Mouse (Mus musculus) T-helper 17 cell (primary cell): ENCODE measurements around the gene Insm2.
"Not testable (repeated sequence)": the region's sequence is repeated elsewhere in the genome, so short reads cannot be mapped to it uniquely, and the experiment has no call there.

ENCODE experiments used
- in situ Hi-C, 2 experiments: fragments of 300-600 bp; cut with MboI, MseI; formaldehyde crosslinking; loops; 1 replicate in 1 of 2; 2 replicates in 1 of 2; pipeline ENCODE4 v1.15.1; 2025; ENCODE audit warnings: high pct_unique_total_duplicates in 2 of 2

Gene Insm2

DNA sequence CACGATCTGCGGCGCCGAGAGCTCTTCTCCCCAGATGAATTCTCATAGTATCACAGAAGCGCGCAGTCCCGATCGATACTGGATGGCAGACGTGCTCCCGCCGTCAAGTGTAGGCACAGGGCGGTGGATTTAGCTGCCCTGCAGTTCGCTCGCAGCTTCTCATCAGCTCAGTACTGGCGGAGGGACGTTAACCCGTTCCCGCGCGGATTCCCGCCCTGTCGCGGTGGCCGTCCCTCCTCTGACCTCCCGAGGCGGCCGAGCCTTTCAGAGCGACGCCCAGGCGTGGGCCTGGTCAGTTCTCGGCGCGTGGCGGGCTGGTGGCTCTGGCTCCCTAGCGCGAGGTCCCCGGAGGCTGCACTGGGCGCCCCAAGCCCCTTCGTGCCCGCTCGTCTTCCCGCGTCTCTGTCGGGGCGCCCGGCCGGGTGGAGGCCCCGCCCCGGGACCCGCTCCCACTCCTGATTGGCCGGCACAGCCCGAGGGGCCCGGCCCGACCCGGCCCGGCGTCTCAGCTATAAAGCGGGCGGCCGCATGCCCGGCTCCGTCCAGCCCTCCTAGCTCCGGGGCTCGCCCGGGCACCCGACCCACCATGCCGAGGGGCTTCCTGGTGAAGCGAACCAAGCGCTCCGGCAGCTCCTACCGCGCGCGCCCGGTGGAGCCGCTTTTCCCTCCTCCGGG, at the start of gene Insm2:
Gene Insm2 (plus strand): TSS at position 541 of the 675 bp plus-strand sequence.
- in situ Hi-C loops, result loop anchor here in 1 of 2 experiments (10.0 kb wide), 1 partner anchor 1066 kb away; no protein-coding TSS in a partner anchor

DNA sequence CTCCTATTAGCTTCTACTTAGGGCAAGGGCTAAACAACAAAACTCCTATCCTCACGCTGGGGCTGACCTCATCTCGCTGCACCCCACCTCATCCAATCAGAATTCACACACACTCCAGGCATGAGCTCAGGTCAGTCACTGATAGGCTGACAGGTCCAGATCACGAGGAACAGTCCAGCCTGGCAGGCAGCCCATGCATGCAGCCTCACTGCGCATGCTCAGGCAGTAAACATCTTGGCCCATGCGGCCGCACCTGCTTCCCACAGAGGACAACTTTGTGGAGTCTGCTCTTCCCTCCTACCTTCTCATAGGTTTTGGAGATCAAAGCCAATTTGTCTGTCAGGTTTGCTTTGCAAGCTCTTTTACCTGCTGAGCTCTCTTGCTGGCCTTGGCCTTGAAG, 44.3 kb upstream of the Insm2 start:
- in situ Hi-C loops, result not testable (repeated sequence)

DNA sequence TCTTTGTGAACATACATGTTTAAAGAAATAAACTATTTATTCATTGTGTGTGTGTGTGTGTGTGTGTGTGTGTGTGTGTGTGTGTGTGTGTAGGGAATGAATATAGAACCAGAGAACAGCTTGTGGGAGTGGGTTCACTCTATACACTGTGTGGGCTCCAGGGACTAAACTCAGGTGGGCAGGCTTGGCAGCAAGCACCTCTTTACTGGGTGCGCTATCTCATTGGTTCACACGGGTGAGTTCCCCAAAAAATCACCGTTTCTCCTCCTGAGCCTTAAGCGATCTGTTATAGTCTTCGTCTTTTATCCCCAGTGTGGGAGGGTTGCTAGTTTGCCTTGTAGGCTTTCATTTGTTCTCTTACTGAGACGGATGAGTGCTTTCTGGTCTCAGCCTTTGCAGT, 41.4 kb upstream of the Insm2 start:
- in situ Hi-C loops, result no loop called here

DNA sequence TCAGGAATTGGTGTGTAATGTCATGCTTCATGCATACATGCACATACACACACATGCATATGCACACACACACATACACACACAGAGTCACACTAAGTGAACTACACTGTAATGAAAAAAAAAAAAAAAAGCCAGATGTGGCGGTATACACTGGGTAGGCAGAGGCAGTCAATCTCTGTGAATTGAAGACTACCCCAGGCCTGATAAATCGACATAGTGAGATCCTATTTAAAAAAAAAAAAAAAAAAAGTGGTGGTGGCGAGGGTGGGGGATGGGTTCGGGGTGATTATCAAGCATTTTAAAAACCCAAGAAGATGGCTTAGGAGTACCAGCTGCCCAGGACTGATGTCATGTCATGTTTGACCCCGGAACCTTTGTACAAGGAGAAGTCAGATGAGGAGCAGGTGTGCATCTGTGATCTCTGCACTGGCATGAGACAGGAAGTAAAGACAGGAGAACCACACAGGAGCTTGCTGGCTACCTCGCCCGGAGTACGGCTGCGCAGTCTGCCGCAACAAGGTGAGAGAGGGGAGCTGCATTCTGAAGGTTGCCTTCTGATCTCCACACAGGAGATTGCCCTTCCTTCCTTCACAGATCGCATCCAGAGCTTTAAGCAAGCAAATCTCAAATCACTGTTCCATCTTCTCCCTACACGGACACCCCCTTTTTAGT, 39.9 kb upstream of the Insm2 start:
- in situ Hi-C loops, result no loop called here

DNA sequence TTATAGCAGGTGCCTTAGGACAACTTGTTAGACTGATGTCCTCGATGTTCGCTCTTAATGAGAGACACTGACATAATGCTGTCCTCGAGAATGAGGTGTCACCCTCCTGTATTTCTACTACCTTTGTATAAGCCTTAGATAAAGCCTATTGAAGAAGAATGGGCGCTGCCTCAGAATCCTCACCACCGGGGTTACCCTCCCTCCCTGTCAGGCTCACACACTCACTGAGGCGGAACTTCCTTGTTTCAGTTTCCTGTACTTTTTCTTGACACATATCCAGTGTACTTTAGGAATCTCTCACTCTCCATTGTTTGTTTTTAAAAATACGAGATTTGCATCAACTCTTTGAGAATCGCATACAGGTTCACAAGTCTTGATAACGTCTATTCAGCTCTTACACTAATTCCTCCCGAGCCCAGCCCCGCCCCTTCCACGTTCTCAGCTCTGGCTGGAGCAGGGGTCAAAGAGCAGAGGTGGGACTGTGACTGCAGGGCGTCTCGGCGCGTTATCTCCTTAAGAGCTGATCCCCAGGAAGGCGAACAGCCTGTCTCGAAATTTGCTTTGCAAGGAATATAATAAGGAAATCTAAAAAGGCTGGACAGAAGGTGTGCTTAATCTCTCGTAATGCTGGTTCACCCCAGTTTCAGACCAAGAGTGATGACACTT, 39.1 kb upstream of the Insm2 start:
- in situ Hi-C loops, result no loop called here

DNA sequence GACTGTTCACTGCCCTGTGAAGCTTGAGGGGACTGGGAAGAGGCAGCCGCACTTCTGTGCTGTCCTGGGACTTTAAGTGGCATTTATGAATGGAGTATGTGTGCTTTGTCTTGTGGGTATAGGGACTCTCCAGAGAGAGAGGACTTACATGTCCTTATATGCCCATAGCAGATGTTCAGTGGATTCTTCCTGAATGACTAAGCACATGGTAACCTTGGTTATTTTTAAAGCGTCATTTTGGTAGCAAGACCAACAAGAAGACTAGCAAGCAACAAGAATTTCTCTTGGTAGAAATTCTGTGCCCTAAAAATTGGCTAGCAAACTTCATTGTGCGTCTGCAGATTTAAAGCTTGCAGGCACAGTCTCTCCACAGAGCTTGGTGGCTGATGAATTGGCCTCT, 35.5 kb upstream of the Insm2 start:
- in situ Hi-C loops, result no loop called here

DNA sequence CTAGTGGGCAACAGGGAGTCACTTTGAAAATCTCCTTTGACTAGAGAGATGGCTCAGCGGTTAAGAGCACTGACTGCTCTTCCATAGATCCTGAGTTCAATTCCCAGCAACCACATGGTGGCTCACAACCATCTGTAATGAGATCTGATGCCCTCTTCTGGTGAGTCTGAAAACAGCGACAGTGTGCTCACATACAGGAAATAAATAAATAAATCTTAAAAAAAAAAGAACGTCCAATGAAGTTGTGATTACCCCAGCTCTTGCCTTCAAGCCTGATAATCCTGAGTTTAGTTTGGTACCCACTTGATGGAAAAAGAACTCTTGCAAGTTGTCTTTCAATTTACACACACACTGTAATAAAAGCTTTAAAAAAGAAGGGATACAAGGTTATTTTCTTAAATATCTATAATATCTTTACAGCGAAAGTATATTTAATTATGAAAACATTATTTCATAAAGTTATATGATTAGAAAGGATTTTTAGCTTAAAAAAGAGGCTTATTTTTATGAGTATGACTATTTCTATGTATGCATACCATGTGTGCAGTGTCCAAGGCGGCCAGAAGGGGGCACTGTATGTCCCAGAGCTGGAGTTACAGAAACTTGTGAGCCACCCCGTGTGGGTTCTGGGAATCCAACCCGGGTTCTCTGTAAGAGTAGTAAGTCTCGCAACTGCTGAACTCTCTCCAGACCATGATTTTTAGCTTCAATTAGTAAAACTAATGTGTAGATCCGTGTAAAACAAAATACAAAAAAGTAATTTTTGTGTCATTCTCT, 34.9 kb upstream of the Insm2 start:
- in situ Hi-C loops, result no loop called here

DNA sequence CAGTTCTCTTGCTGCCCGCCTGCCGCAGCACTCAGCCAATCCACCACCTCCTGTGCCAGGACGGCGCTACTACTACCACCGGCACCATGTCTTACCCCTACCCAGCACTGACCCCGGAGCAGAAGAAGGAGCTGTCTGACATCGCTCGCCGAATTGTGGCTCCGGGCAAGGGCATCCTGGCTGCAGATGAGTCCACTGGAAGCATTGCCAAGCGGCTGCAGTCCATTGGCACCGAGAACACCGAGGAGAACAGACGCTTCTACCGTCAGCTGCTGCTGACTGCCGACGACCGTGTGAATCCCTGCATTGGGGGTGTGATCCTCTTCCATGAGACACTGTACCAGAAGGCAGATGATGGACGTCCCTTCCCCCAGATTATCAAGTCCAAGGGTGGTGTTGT, 34.0 kb upstream of the Insm2 start, which contains the start of gene Aldoart2:
Gene Aldoart2 (plus strand): TSS at position 34 of the 400 bp plus-strand sequence.
- in situ Hi-C loops, result no loop called here

DNA sequence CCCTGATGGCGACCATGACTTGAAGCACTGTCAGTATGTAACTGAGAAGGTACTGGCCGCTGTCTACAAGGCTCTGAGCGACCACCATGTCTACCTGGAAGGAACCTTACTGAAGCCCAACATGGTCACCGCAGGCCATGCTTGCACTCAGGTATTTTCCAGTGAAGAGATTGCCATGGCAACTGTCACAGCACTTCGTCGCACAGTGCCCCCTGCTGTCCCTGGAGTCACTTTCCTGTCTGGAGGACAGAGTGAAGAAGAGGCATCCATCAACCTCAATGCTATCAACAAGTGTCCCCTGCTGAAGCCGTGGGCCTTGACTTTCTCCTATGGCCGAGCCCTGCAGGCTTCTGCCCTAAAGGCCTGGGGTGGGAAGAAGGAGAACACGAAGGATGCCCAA, 33.4 kb upstream of the Insm2 start:
- in situ Hi-C loops, result no loop called here

DNA sequence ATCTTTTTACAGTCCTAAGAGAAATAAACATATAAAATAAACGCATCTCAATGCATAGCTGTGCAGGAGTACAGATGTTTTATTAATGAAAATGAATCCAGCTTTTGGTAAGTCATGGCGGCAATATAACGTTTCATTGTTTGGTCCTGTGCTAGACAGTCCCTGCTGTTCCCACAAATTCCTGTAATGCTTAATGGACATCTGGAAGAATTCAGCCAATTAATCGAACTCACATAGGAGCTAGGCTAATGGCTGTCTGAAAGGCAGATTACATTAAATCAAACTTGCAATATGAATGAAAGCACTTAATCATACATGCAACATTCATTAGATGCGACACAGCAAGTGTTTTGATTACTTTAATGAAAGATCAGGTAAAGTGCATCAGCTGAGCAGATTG, 32.4 kb upstream of the Insm2 start:
- in situ Hi-C loops, result no loop called here

DNA sequence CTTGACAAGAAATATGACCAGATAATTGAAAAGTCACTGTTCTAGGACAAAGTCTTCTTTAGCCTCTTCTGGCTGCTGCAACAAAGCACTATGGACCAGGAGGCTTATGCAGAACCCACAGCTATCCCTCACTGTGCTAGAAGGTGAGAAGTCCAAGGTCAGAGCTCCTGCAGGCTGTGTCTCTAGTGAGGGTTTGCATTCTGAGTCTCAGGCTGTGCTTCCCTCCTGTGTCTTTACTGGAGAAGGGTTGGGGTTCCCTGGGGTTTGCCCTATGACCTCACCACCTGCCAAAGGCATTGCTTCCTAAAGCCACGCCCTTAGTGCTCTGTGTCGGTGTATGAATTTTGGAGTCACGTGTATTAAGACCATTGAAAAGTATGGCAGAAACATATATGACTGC, 30.8 kb upstream of the Insm2 start:
- in situ Hi-C loops, result no loop called here

DNA sequence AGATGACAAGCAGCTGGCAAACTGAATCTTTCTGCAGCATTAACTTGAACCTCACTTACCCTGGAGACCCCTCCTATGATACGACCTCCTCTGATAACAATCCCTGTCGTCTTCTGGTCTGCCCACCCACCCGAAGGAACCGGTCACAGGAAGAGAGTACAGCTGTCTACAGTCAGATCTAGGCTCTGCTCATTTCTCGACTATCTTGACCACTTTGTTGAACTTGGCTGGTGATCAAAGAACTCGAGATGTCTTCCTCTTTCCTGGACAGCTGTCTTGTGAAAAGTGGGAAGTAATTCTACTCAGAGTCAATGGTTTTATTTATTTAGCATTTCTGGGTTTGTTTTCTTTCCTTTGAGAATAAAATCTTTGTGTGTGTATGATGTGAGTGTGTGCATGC, 29.6 kb upstream of the Insm2 start:
- in situ Hi-C loops, result no loop called here

DNA sequence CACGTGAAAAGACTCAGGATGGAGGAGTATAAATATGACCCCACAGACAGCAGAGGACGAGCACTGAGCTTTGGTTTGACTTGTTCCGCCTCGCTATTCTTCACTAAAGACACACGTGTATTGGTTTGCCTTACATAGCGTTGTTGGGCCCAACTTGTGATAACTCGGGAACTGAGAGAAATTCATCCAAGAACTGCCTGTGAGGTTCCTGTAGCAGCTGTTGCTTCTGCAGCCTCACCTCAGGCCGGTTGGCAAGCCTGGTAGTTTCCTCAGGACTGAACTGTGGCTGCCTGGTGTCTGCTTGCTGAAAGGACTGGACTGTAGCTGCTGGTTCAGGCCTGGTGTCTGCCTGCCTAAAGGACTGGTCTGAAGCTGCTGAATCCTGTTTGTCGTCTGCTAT, 28.6 kb upstream of the Insm2 start:
- in situ Hi-C loops, result no loop called here

DNA sequence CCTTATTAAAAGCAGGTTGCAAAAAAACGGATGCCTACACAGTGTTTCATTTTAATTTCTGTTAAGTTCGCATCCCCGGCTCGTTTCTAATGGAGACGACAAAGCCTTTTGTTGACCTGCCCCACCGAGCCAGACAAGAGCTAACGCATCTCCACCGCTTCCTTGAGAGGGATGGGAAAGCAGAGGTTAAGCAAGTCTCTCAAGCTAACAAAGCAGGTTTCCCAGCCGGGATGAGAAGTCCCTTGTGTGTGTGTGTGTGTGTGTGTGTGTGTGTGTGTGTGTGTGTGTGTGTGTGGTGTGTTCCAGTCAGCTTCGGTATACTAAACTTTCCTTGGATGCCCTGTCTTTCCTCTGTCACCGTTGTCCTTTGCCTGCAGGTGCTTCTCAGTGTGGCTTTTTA, 28.0 kb upstream of the Insm2 start:
- in situ Hi-C loops, result no loop called here

DNA sequence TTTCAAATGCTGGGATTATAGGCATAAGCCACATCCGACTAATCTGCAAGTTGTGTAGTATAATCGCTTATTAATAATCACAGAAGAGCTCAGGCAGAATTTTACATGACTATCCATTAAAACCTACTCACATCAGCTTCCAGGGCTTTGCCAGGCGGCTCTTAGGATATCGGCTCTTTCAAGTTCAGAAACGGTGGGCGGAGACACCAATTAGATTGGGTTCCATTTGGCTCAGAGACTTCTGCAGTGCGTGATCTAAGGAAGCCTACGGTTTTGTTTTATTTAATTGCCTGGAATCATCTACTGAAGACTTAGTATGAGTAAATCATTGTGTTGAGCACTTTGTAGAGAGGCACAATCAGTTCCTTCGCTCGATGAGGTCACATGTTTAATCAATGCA, 27.6 kb upstream of the Insm2 start:
- in situ Hi-C loops, result no loop called here

DNA sequence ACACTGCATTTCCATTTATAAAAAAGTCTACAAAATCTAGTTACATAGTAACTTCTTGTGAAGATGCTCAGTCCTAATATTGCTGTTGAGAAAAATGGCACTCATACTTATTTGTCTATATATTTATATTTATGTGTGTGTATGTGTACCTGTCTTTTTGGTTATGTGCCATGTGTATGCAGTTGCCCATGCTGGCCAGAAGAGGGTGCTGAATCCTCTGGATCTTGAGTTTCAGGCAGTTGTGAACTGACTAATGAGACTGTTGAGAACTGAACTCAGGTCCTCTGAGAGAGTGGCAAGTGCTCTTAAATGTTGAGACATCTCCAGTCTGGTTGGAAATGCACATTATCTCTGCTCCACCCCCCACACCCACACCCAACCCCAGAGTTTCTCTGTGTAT, 26.1 kb upstream of the Insm2 start:
- in situ Hi-C loops, result no loop called here

DNA sequence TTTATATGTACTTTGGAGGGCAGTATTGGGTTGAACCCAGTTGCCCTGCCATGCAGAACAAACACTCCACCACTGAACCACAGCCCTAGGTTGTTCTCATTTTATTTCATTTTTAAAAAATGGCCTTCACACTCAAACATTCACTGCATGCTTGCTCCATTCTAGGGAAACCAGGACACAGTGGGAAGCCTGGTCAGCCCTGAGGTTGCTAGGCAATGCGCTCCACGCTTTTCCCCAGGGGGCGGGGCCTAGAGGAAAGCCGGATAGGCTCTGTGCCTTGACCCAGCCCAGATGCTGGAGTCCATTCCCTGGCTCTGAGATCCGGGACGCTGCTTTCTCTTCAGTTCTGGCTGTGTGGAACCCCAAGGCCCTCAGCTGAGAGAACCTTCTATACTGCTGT, 25.4 kb upstream of the Insm2 start:
- in situ Hi-C loops, result no loop called here

DNA sequence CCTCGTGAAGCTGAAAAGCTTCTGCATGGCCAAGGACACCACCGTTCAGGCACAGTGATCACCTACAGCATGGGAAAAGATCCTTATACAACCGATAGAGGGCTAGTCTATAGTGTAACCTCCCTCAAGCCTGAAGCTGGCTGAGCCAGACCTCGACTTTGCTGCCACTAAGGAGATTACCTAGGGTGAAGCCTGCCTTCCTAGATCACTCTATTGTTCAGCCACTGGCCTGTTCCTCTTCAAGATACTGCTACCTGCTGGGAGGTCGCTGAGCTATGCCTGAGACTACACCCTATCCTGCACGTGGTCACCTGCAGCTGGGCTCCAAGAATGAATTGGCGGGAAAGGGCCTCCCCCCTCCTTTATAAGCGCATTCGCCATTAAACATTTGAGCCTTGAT, 12.3 kb upstream of the Insm2 start:
- in situ Hi-C loops, result not testable (repeated sequence)

DNA sequence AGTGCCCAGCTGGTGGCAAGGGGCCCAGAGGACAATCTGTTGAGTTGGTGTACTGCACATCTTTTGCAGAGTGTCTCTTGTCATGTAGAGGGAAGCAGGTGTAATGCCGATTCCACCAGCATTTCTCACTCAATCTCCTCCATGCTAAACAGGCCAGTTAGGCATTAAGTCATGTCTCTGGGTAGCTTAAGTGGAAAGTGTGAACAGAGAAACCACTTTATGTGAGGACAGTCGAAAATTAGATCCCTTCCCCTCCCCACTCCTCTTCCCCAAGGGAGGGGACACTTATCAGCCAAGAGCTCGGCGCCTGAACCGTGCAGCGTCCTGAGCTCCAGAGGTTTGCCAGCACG, 715 bp upstream of the Insm2 start:
- in situ Hi-C loops, result loop anchor here in 1 of 2 experiments (10.0 kb wide), 1 partner anchor 1066 kb away; no protein-coding TSS in a partner anchor

DNA sequence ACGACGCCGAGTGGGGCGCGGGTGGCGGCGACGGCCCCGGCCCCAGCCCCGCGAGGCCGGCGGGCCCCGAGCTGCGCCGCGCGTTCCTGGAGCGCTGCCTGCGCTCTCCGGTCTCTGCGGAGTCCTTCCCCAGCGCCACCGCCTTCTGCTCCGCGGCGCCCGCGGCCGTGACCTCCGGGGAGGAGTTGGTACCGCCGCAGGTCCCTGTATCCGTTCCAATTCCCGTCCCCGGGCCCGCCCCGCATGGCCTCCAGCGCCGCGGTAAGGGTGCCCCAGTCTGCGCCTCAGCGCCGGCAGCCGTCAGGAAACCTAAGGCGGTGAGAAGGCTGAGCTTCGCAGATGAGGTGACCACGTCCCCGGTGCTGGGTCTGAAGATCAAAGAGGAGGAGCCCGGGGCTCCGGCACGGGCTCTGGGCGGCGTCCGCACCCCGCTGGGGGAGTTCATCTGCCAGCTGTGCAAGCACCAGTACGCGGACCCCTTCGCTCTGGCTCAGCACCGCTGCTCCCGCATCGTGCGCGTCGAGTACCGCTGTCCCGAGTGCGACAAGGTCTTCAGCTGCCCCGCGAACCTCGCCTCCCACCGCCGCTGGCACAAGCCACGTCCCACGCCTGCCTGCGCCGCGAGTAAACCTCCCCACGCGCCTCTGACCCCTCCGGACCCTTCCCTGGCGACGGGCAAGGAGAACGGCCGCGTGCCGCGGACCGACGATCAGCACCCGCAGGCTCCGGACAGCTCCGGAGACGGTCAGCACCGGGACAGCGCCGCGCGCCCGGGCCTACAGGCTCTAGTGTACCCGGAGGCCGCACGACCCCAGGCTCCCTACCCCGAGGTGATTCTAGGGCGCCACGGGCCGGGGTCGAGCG, 644 bp downstream of the Insm2 start:
- in situ Hi-C loops, result loop anchor here in 1 of 2 experiments (10.0 kb wide), 1 partner anchor 1065 kb away; no protein-coding TSS in a partner anchor

DNA sequence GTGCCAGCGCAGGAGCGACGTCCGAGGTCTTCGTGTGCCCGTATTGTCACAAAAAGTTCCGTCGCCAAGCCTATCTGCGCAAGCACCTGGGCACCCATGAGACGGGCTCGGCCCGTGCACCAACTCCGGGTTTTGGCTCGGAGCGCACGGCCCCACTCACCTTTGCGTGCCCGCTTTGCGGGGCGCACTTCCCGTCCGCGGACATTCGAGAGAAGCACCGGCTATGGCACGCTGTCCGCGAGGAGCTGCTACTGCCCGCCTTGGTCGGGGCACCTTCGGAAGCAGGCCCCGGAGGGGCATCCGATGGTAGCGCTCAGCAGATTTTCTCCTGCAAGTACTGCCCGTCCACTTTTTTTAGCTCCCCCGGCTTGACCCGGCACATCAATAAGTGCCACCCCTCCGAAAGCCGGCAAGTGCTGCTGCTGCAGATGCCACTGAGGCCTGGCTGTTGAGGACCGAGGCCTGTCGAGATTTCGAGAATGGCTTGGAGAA, 1.3 kb downstream of the Insm2 start:
- in situ Hi-C loops, result no loop called here
